Mouse (Mus musculus): ENCODE results near the gene Lmo2.
A peak's percentile ranks its signal among the peaks of the same experiment; 100 is the strongest.

- TF ChIP-seq GATA1 (IDR thresholded peaks at IDR 0.05; ENCODE audit: borderline replicate concordance, low read length): no peak
- peak; percentile 48; the same call in 1 of the 2 replicates for TF ChIP-seq CTCF (IDR thresholded peaks at IDR 0.05; ENCODE audit: low read depth, low read length)
- no peak for TF ChIP-seq TAL1 (conservative IDR thresholded peaks at IDR 0.05; ENCODE audit: low read depth, low read length)
These were observed 45.1 kb downstream of the Lmo2 start for GRCm38 (mm10) chr2:104002711-104003413.

All from G1E (cell line).